Mouse (Mus musculus) brain, adult 10 weeks (tissue): ENCODE data around the gene Ces1a. TPM values are rescaled to one million over a fixed set of nuclear protein-coding genes. Genes with fewer than 3 reads are reported as not detected.

Experiments used
- polyA plus RNA-seq: library from polyadenylated mRNA; stranded (reverse); fragments of 350-450 nt; fragmentation: Illumina TruSeq; extraction: RNeasy Lipid Tissue Mini Kit (QIAGEN cat#74804); gene quantifications from one replicate; pipeline ENCODE4 v1.2.3, GENCODE M21; 2015; ENCODE audit warnings: low read depth, low replicate concordance

Ces1a gene
- polyA plus RNA-seq: not detected

GRCm38 (mm10) chr8:93048092-93048491 is at the start of gene Ces1a:
Gene Ces1a, minus strand, starts transcription at chr8:93048192.

GRCm38 (mm10) chr8:93079887-93080286 is 31.9 kb upstream of the Ces1a start, which contains the start of gene Ces1b:
Gene Ces1b, minus strand, starts transcription at chr8:93080017.

Other genes starting within 250 kb of the Ces1a start
- 1.9 TPM for gene Mmp2, start 220.9 kb downstream of the Ces1a start, polyA plus RNA-seq
- 12.4 TPM for gene Lpcat2, start 192.9 kb downstream of the Ces1a start, polyA plus RNA-seq
- gene Capns2, start 146.8 kb downstream of the Ces1a start, polyA plus RNA-seq: 0.65 TPM
- 0.34 TPM for gene Slc6a2, start 88.1 kb downstream of the Ces1a start, polyA plus RNA-seq
- not detected for gene Ces1b, start 31.8 kb upstream of the Ces1a start, polyA plus RNA-seq
- gene Ces1c, start 83.1 kb upstream of the Ces1a start, polyA plus RNA-seq: 0.40 TPM
- 0.62 TPM for gene Ces1d, start 149.6 kb upstream of the Ces1a start, polyA plus RNA-seq
- not detected for gene Ces1e, start 181.4 kb upstream of the Ces1a start, polyA plus RNA-seq
- gene Ces1f, start 231.6 kb upstream of the Ces1a start, polyA plus RNA-seq: not detected